Mouse (Mus musculus): ENCODE measurements around the gene Cldn3. TPM values are rescaled to one million over a fixed set of nuclear protein-coding genes. Genes with fewer than 3 reads are reported as not detected.

Gene Cldn3
- polyA plus RNA-seq, 1 experiment from 2014 or later = 69.7 TPM

- Histone ChIP-seq H3K36me3 (ENCODE audit: control insufficient read depth, insufficient read depth, low read length) (no peaks in the 10 kb centered on the region), H3K9ac (replicated peaks; ENCODE audit: low read depth, low read length) (no peak overlapping the region), H3K27me3 (ENCODE audit: control insufficient read depth, insufficient read depth, low read length) (no peaks in the 10 kb centered on the region), H3K9me3 (ENCODE audit: control insufficient read depth, low read depth, low read length) (no peaks in the 10 kb centered on the region), H3K4me1 (ENCODE audit: control insufficient read depth, insufficient read depth, low read length) (no peaks in the 10 kb centered on the region), H3K27ac (ENCODE audit: low read length) (no peak overlapping the region), H3K4me2 (replicated peaks; ENCODE audit: low read depth, low read length) (no peak overlapping the region), H3K4me3 (ENCODE audit: low read depth, low read length) (no peak overlapping the region)
- ATAC-seq (ENCODE audit: insufficient number of reproducible peaks, insufficient read depth, low FRiP score, low read depth) = no peak
- WGBS = 84% methylated on average over 7 of the region's 7 CpGs
Measured at GRCm38 (mm10) chr5:134973526-134973925, 12.5 kb upstream of the Cldn3 start.

DNA sequence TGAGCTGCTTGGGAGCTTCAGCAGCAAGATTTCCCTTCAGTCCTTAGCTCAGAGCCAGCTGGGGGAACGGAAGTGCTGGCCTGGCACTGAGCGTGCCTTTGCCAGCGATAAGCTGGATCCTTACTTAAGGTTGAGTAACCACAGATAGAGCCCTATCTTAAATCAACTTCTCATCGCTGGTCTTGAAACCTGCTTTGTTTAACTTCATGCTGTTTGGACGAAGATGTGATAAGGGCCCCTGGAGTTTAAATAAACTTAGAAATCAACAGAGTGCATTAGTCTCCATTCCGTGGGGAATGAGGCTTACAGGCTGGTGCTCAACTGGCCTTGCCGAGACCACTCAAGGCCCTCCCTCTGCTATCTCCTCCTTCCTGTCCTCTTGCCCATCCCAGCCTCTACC, 11.7 kb upstream of the Cldn3 start:
- H3K27ac ChIP-seq (ENCODE audit: low read length) = 0 out of 2 replicates have a peak overlapping the region, but pooled peaks have one; percentile 27
- ATAC-seq (ENCODE audit: insufficient number of reproducible peaks, insufficient read depth, low FRiP score, low read depth) = peak; percentile 79
- WGBS = 24% methylated on average over 7 of the region's 7 CpGs

GRCm38 (mm10) chr5:134974921-134975320, 11.1 kb upstream of the Cldn3 start:
- H3K27me3 ChIP-seq (ENCODE audit: control insufficient read depth, insufficient read depth, low read length) = no peaks in the 10 kb centered on the region
- H3K9ac ChIP-seq (replicated peaks; ENCODE audit: low read depth, low read length) = no peak overlapping the region
- no peak overlapping the region for H3K4me3 ChIP-seq (ENCODE audit: low read depth, low read length)
- no peak overlapping the region for H3K4me2 ChIP-seq (replicated peaks; ENCODE audit: low read depth, low read length)
- no peak for ATAC-seq (ENCODE audit: insufficient number of reproducible peaks, insufficient read depth, low FRiP score, low read depth)
- WGBS = 63% methylated on average over 2 of the region's 2 CpGs
- H3K9me3 ChIP-seq (ENCODE audit: control insufficient read depth, low read depth, low read length) = no peaks in the 10 kb centered on the region
- H3K36me3 ChIP-seq (ENCODE audit: control insufficient read depth, insufficient read depth, low read length) = no peaks in the 10 kb centered on the region
- H3K4me1 ChIP-seq (ENCODE audit: control insufficient read depth, insufficient read depth, low read length) = no peaks in the 10 kb centered on the region
- H3K27ac ChIP-seq (ENCODE audit: low read length) = no peak overlapping the region

More for the DNA sequence above, 11.7 kb upstream of the Cldn3 start:
- Histone ChIP-seq H3K9ac (replicated peaks; ENCODE audit: low read depth, low read length) (no peak overlapping the region), H3K4me2 (replicated peaks; ENCODE audit: low read depth, low read length) (no peak overlapping the region), H3K4me1 (ENCODE audit: control insufficient read depth, insufficient read depth, low read length) (no peaks in the 10 kb centered on the region), H3K9me3 (ENCODE audit: control insufficient read depth, low read depth, low read length) (no peaks in the 10 kb centered on the region), H3K27me3 (ENCODE audit: control insufficient read depth, insufficient read depth, low read length) (no peaks in the 10 kb centered on the region), H3K4me3 (ENCODE audit: low read depth, low read length) (no peak overlapping the region), H3K36me3 (ENCODE audit: control insufficient read depth, insufficient read depth, low read length) (no peaks in the 10 kb centered on the region)

GRCm38 (mm10) chr5:134976164-134976563, 9.8 kb upstream of the Cldn3 start:
- WGBS = 86% methylated on average over 2 of the region's 2 CpGs
- Histone ChIP-seq H3K27ac (ENCODE audit: low read length) (no peak overlapping the region), H3K9ac (replicated peaks; ENCODE audit: low read depth, low read length) (no peak overlapping the region), H3K9me3 (ENCODE audit: control insufficient read depth, low read depth, low read length) (no peaks in the 10 kb centered on the region), H3K36me3 (ENCODE audit: control insufficient read depth, insufficient read depth, low read length) (no peaks in the 10 kb centered on the region), H3K4me2 (replicated peaks; ENCODE audit: low read depth, low read length) (no peak overlapping the region), H3K27me3 (ENCODE audit: control insufficient read depth, insufficient read depth, low read length) (no peaks in the 10 kb centered on the region), H3K4me3 (ENCODE audit: low read depth, low read length) (no peak overlapping the region), H3K4me1 (ENCODE audit: control insufficient read depth, insufficient read depth, low read length) (no peaks in the 10 kb centered on the region)
- no peak for ATAC-seq (ENCODE audit: insufficient number of reproducible peaks, insufficient read depth, low FRiP score, low read depth)

DNA sequence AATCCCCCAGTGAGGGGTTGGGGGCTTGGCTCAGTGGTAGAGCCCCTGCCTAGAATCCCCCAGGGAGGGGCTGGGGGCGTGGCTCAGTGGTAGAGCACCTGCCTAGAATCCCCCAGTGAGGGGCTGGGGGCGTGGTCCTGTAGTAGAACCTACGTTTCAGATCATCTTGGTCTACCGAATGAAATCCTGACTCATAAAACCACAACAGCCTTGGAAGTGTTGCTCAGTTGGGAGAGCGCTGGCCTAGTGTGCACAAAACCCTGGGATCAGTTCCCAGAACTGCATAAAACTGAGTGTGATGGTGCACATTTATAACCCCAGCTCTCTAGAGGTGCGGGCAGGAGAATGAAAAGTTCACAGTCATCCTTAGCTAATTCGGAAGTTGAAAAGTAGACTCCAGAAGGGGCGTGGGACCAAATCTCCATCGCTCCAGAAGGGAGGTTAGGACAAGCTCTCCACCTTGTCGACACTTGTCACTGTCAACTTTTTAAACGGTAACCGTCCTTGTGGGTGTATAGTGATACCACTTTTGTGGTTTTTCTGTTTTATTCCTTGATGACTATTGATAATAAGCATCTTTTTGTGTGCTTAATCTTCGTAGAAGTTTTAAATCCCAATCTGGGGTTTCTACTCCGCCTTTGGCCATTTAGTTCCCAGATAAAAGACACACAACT, 9.3 kb upstream of the Cldn3 start:
- no peak for ATAC-seq (ENCODE audit: insufficient number of reproducible peaks, insufficient read depth, low FRiP score, low read depth)
- 83% methylated on average over 14 of the region's 14 CpGs for WGBS
- H3K4me1 ChIP-seq (ENCODE audit: control insufficient read depth, insufficient read depth, low read length) = no peaks in the 10 kb centered on the region

DNA sequence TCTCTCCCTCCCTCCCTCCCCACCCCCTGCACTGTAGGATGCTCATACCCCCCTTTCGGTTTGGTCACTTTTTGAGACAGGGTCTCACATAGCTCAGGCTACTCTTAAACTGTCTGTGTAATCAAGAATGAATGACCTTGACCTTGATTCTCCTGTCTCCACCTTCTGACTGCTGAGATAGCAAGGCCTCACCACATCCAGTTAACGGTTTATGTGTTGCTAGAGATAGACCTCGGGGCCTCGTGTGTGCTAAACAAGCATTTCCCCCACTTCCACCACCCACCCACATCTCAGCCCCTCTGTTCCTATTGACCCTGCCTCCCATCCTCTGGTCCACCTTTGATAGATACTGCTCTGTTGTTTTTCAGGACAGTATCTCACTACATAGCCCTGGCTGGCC, 8.2 kb upstream of the Cldn3 start:
- Histone ChIP-seq H3K27ac (ENCODE audit: low read length) (no peak overlapping the region), H3K4me3 (ENCODE audit: low read depth, low read length) (no peak overlapping the region), H3K9ac (replicated peaks; ENCODE audit: low read depth, low read length) (no peak overlapping the region), H3K9me3 (ENCODE audit: control insufficient read depth, low read depth, low read length) (no peaks in the 10 kb centered on the region), H3K27me3 (ENCODE audit: control insufficient read depth, insufficient read depth, low read length) (no peaks in the 10 kb centered on the region), H3K4me2 (replicated peaks; ENCODE audit: low read depth, low read length) (no peak overlapping the region), H3K4me1 (ENCODE audit: control insufficient read depth, insufficient read depth, low read length) (no peaks in the 10 kb centered on the region), H3K36me3 (ENCODE audit: control insufficient read depth, insufficient read depth, low read length) (no peaks in the 10 kb centered on the region)
- ATAC-seq (ENCODE audit: insufficient number of reproducible peaks, insufficient read depth, low FRiP score, low read depth) = no peak
- WGBS = 78% methylated on average over 4 of the region's 4 CpGs

More for the DNA sequence above, 9.3 kb upstream of the Cldn3 start:
- H3K27me3 ChIP-seq (ENCODE audit: control insufficient read depth, insufficient read depth, low read length) = no peaks in the 10 kb centered on the region
- no peak overlapping the region for H3K4me3 ChIP-seq (ENCODE audit: low read depth, low read length)
- no peak overlapping the region for H3K4me2 ChIP-seq (replicated peaks; ENCODE audit: low read depth, low read length)
- no peaks in the 10 kb centered on the region for H3K9me3 ChIP-seq (ENCODE audit: control insufficient read depth, low read depth, low read length)
- H3K27ac ChIP-seq (ENCODE audit: low read length) = no peak overlapping the region
- no peaks in the 10 kb centered on the region for H3K36me3 ChIP-seq (ENCODE audit: control insufficient read depth, insufficient read depth, low read length)
- H3K9ac ChIP-seq (replicated peaks; ENCODE audit: low read depth, low read length) = no peak overlapping the region

DNA sequence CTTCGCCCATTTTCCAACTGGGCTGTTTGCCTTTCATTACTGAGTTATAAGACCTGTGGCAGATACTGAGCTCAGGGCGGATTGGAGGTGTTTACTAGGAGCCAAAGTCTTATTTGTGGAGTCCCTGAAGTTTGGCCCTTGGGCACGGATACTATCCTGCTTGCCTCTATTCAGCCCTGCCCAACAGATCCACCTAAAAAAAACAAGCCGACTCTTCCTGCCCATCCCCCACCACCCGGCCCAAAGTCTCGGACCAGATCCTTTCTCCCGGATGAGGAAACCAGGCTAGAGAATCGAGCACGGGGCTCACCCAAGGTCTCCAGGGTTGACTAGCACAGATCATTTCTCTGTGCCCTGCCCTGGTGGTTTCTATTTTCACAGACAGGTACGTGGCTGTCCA, 4.9 kb upstream of the Cldn3 start:
- Histone ChIP-seq H3K4me2 (replicated peaks; ENCODE audit: low read depth, low read length) (no peak overlapping the region), H3K9me3 (ENCODE audit: control insufficient read depth, low read depth, low read length) (no peaks in the 10 kb centered on the region), H3K27ac (ENCODE audit: low read length) (no peak overlapping the region), H3K9ac (replicated peaks; ENCODE audit: low read depth, low read length) (no peak overlapping the region), H3K27me3 (ENCODE audit: control insufficient read depth, insufficient read depth, low read length) (peaks cover 13% of the 10 kb centered on the region; the same call in 1 of the 2 replicates), H3K4me1 (ENCODE audit: control insufficient read depth, insufficient read depth, low read length) (peaks cover 12% of the 10 kb centered on the region; the same call in 1 of the 2 replicates), H3K4me3 (ENCODE audit: low read depth, low read length) (no peak overlapping the region), H3K36me3 (ENCODE audit: control insufficient read depth, insufficient read depth, low read length) (no peaks in the 10 kb centered on the region)
- ATAC-seq (ENCODE audit: insufficient number of reproducible peaks, insufficient read depth, low FRiP score, low read depth) = no peak
- 53% methylated on average over 10 of the region's 10 CpGs for WGBS

DNA sequence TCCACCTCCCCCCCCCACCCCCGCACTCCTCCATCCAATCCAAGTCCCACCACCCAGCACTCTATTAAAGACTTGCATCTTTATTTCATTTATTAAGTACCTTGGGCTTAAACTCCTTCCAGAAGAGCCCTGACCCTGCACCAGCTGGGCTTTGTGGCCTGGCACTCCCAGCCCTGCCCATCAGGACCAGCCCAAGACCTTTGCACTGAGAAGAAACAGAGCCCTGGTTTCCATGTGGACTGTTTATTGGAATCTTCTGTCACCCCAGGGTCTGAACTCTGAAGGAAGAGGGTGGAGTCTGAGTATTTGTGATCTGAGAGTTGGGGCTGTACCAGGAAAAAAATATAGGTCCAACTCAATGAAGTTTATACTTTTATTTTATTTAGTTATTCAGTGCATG, 2.9 kb upstream of the Cldn3 start:
- H3K27ac ChIP-seq (ENCODE audit: low read length) = no peak overlapping the region
- 81% methylated on average over 1 of the region's 1 CpGs for WGBS
- H3K27me3 ChIP-seq (ENCODE audit: control insufficient read depth, insufficient read depth, low read length) = peaks cover 29% of the 10 kb centered on the region
- H3K4me3 ChIP-seq (ENCODE audit: low read depth, low read length) = no peak overlapping the region
- ATAC-seq (ENCODE audit: insufficient number of reproducible peaks, insufficient read depth, low FRiP score, low read depth) = no peak
- H3K9ac ChIP-seq (replicated peaks; ENCODE audit: low read depth, low read length) = no peak overlapping the region
- H3K9me3 ChIP-seq (ENCODE audit: control insufficient read depth, low read depth, low read length) = no peaks in the 10 kb centered on the region
- H3K36me3 ChIP-seq (ENCODE audit: control insufficient read depth, insufficient read depth, low read length) = no peaks in the 10 kb centered on the region
- H3K4me2 ChIP-seq (replicated peaks; ENCODE audit: low read depth, low read length) = no peak overlapping the region
- H3K4me1 ChIP-seq (ENCODE audit: control insufficient read depth, insufficient read depth, low read length) = peaks cover 15% of the 10 kb centered on the region; the same call in 1 of the 2 replicates

DNA sequence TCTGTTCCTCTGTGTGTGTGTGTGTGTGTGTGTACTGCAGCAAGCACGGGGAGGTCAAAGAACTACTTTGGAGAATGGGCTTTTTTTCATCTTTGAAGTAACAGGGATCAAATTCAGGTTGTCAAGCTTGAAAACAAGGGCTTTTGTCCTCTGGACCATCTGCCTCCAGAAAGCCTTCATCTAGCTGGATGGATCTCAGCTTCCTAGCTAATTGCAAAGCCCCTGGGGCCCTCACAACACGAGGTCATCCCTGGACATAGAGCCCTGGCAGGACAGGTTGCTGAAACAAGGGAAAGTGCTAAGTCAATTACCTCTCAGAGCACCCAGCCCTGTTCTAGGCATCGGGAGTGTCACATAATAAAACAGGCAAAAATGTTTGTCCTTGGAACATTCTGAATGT, 2.2 kb upstream of the Cldn3 start:
- 25% methylated on average over 3 of the region's 3 CpGs for WGBS

More for the DNA sequence above, 2.2 kb upstream of the Cldn3 start:
- Histone ChIP-seq H3K4me1 (ENCODE audit: control insufficient read depth, insufficient read depth, low read length) (peaks cover 15% of the 10 kb centered on the region; the same call in 1 of the 2 replicates), H3K4me2 (replicated peaks; ENCODE audit: low read depth, low read length) (no peak overlapping the region), H3K36me3 (ENCODE audit: control insufficient read depth, insufficient read depth, low read length) (no peaks in the 10 kb centered on the region), H3K4me3 (ENCODE audit: low read depth, low read length) (no peak overlapping the region), H3K9ac (replicated peaks; ENCODE audit: low read depth, low read length) (no peak overlapping the region), H3K9me3 (ENCODE audit: control insufficient read depth, low read depth, low read length) (no peaks in the 10 kb centered on the region), H3K27me3 (ENCODE audit: control insufficient read depth, insufficient read depth, low read length) (peaks cover 29% of the 10 kb centered on the region), H3K27ac (ENCODE audit: low read length) (no peak overlapping the region)
- no peak for ATAC-seq (ENCODE audit: insufficient number of reproducible peaks, insufficient read depth, low FRiP score, low read depth)
